Mouse (Mus musculus) kidney, adult 2 months (tissue): Measurements from ENCODE around the gene Olfr1336.

Experiments
- CTCF ChIP-seq: fragments of 200-500 bp; conservative IDR thresholded peaks from 2 replicates; pipeline ENCODE4 v1.5.1; 2011; ENCODE audit warnings: low read depth, mild to moderate bottlenecking, control low read depth, low read length, moderate library complexity, mixed read lengths; ENCODE audit not compliant: insufficient read depth, insufficient read length
- POLR2A ChIP-seq: fragments of 200-500 bp; IDR thresholded peaks from one replicate; pipeline ENCODE4 v1.6.1; 2011; ENCODE audit warnings: low read depth, low read length, control low read depth

- TF ChIP-seq CTCF: no peak
- no peak for TF ChIP-seq POLR2A
These were observed 40.6 kb upstream of the Olfr1336 start for GRCm38 (mm10) chr7:6415442-6415787.
